Mouse (Mus musculus) embryonic fibroblast, embryonic 13.5 days (primary cell): ENCODE data around the gene Zfp668.

Source experiments
- CTCF ChIP-seq: IDR thresholded peaks from 2 replicates; pipeline ENCODE4 v1.5.1; 2011; ENCODE audit warnings: mild to moderate bottlenecking, control low read depth, low read length, moderate library complexity, borderline replicate concordance; ENCODE audit not compliant: insufficient read depth
- POLR2A ChIP-seq: IDR thresholded peaks from 2 replicates; pipeline ENCODE4 v1.6.1; 2011; ENCODE audit warnings: low read depth, mild to moderate bottlenecking, control low read depth, low read length, moderate library complexity

DNA sequence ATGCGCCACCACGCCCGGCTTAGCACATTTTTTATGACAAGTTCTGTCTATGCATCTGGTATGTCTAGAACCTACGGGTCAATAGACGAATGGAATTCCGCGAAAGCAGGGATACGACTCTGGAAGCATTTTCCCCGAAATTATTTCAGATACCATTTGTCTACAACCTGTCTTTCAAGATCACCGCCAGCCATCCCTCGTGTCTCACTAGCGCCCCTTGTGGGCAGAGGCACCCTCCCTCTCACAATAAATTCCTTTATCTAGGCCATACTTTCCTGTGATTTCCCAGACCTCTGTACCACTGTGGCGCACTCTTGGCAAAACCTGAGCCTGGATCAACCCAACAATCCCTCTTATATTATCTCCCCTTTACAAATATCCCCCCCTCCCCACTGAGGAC is 19.8 kb upstream of the Zfp668 start:
- TF ChIP-seq CTCF (peak; percentile 55; the same call in 1 of the 2 replicates), POLR2A (no peak)
